Mouse (Mus musculus) right cerebral cortex, postnatal 36 days (tissue): ENCODE measurements at regions not wholly inside any gene's neighbourhood (a gene's known extent, or its start where the extent isn't known, plus 50 kb on each side); places are given as distances from the start of the nearest gene placed in this dataset.

Experiments used
- DNase-seq, 2 experiments: peaks; one replicate each; pipeline ENCODE4 v3.0.0; 2022; ENCODE audit warnings: low spot score in 2 of 2, mixed read lengths in 1 of 2

- DNase-seq = no peak
Measured at GRCm38 (mm10) chr1:166735545-166735944, 53.9 kb upstream of the Fmo9 start.

GRCm38 (mm10) chr1:166738029-166738428 is 56.4 kb upstream of the Fmo9 start:
- DNase-seq = no peak

- peak in 1 of 2 experiments; percentile 21 for DNase-seq
Measured at GRCm38 (mm10) chr1:166750236-166750635, 68.6 kb upstream of the Fmo9 start.

DNA sequence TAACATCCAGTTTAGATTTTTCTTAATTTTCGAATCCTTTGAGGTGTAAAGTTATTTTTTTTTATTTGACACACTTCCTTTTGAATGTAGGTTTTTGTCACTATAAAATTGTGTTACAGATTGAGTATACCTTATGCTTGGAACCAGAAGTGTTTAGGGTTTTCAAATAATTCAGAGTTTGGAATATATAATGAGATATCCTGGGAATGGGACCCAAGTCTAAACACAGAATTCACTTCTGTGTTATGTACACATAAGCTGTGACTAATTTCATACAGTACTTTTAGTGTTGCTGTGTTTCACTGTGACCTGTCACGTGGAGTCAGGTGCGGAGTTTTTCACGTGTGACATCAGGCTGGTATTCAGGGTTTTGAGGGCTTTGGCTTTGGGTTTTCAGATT is 69.1 kb upstream of the Fmo9 start:
- no peak for DNase-seq

GRCm38 (mm10) chr1:166751436-166751835 is 69.8 kb upstream of the Fmo9 start:
- no peak for DNase-seq

- DNase-seq = peak; percentile 7 to 8
Measured at GRCm38 (mm10) chr1:166752990-166753709, 71.5 kb upstream of the Fmo9 start.

DNA sequence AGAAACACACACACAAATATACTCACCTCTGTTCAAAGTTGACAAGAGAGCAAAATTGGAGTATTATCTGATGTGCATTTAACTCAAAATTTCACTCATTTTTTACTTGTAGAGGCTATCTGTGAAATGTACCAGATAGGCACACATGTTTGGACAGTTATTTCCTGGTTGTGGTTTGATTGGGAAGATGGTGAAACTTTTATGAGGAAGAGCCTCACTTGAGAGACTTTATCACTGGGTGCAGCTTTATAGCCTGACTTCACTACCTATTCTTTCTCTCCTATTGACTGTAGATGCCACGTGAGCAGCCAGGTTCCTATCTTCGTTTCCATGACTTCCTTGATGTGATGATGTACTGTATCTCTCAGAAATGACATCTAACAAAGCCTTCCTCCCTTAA is 77.3 kb upstream of the Fmo9 start:
- no peak for DNase-seq

DNA sequence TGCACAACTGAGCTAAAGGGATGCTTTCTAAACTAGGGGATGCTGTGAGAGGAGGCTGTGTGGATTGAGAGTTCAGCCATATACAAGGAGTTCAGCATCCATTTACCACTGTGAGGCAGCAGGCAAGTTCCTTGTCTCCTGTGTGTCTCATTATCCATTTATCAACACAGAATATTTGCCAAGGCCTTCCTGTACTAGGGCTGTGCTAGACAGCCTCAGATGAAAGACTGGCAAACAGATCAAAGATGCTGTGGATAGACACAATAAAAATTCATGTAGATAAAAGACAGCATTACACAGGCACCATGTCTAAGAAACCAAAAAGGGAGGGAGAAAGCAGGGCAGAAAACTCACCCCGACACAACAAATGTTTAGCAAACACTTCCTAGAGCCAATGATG is 91.5 kb upstream of the Fmo9 start:
- no peak for DNase-seq

GRCm38 (mm10) chr1:166782106-166782505 is 100.5 kb upstream of the Fmo9 start:
- DNase-seq = peak in 1 of 2 experiments; percentile 17

DNA sequence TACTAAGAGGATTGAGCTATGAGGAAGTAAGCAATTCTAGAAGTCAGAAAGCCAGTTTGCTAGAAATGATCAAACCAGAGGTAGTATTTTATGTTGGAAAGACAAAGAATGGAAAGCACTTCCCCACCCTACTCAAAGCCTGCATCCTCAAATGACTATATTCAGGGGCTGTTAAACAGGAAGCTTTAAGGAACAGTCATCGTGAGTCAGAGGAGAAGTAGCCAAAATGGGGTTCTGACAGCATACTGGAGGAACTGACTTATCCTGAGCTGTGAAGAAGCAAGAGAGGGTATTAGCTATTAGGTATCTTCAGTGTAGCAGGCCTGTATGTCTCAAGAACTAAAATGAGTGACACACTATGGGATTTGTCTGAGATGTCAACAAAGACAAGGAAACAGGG is 106.3 kb upstream of the Fmo9 start:
- DNase-seq = no peak

DNA sequence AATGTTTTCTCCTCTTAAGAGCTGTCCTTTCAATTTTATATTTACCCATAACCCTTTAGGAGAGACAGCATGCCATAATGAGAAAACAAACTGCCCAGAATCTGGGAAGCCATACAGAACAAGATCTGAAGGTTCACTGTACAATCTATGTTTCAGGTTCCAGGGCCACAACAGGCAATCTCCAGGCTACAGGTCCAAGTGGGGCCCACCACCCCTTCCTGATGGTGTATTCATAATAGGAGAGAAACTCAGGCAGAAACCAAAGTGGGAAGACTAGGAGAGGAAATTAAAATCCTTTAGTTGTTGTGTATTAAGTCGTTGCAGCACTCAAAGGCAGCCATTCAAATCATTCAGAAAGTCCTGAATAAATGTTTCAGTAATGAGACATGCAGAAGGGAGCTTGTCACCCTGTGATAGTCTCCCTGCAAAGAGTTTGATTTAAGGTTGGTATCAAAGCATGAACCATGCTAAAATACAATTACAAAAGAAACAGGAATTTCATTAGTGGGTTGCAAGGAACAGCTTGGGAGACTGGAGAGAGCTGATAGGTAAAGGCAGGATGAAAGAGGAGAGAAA is 107.3 kb upstream of the Fmo9 start:
- no peak for DNase-seq

DNA sequence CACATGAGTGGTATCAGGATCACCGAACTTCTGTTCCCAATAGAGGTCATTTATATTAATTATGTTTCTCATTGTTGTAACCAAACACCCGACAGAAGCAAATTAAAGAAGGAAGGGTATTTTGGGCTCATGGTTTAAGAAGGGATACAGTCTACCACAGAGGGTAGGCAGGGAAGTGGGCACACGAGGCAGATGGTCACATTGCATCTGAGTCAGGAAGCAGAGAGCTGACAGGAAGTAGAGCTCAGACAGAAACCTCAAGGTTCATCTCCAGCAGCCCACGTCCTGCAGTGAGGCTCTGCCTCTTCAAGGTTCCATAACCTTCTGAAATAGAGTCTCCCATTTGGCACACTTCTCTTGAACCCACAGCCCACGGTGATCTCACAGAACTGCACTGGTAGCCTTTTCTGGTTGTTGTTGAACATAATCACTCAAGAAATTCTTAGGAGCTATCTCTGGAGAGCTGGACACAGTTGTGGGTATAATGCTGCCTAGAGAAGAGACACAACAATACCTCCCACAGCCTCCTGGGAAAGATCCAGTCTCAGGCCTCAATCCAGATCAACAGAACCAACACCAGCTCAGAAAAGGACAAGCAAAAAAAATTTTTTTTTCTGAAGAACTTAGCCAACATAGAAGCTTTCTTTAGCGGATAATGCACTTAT is 111.5 kb upstream of the Fmo9 start:
- no peak for DNase-seq

DNA sequence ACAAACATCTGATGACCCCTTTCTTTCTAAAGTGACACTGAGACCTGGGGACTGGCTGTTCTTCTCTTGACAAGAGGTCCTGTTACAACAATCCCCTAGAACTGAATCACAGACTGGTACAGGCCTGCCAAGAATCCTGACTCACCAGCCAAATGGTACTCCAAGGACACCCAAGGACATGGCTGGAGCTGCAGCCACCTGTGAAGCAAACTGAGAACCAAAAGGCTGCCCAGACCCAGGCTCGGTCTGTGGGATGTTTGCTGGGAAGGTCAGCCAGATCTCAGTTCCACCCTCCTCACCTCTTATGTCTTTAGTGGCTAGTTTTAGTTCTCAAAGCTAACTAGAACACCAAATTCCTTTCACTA is 112.1 kb upstream of the Fmo9 start:
- no peak for DNase-seq

DNA sequence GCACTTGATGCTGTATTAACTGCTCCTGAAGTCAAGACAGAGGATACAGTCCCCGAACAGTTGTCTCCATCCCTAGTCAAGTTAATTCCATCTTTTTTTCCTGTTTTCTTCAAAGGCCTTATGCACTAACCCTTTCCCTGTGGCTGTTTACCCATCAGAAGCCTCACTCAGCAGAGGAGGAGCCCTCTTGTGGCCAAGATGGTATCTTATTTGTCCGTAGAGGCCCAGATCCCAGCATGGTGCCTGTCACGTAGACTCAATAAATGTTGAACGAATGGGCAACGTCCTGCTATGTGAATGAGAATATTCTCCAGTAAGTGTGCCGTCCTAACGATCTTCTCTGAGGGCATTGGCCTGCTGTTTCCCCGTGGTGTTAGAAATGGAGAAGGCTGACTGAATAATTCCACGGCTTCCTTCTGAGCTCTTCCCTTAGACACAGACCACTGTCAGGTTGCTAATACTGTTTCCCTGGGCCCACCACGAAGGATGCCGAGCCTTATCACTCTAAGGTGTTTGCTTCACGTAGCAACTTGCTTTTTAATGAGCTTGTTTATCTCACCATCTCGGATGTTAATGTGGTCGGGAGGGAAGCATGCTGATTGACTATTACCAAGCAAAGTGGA is 113.1 kb upstream of the Fmo9 start:
- DNase-seq = no peak

DNA sequence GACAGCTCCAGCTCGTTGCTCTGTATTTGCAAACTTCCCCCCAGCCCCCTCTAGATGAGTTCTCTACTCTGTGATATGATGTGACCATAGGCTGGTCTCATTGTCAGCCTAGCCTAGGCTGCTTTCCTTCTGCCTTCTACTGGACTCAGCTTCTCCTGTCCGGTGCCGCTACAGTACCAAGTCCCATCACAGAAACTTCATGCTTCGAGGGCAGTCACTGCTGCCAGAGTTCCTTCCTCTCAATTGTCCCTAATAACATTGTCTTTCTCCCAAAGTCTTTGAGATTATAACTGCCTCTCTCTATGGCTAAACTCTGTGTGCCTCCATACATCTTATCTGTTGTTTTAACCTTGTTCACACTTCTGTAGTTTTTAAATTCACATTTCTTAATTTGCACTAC is 114.0 kb upstream of the Fmo9 start:
- no peak for DNase-seq

DNA sequence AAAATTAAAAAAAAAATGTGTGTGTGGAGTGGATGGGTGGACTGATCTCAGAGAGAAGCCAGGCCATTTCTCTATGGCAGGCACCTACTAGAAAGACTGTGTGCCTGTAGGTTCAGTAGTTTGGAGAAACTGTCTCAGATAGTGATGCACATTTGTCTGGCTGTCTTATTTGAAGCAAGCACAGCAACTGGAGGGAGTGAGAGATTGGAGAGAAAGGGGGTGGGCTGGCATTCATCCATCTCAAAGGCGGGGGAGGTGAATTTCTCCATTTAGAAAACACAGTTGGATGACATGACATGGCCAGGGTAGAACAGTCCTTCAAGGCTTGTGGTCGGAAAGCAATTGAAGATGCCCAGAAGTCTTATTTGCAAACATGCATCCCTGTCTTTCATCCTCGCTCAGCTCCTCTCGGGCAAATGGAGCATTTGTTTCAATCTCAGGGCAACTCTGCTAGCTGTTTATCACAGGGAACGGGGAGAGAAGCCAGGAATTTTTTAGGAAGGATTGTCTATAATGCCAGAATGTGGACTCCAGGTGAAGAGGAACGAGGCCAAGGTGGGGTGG is 114.8 kb upstream of the Fmo9 start:
- peak in 1 of 2 experiments; percentile 53 for DNase-seq

DNA sequence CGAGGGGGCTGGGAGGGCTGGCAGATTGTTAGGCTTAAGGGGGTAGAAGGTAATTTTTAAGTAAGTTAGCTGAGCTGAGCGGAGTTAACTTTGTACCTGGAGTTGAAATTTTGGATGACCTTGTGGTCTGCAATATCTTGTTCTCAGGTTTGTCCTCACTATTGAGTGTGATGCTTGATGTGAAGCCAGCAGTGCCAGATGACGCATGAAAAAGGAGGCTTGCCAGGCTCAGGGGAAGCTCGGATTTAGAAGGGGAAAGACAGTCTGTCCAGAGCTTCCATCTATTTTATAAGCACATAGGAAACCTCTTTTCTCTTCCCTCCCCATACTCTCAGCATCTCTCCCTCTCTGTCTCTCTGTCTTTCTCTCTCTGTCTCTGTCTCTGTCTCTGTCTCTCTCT is 115.3 kb upstream of the Fmo9 start:
- no peak for DNase-seq

DNA sequence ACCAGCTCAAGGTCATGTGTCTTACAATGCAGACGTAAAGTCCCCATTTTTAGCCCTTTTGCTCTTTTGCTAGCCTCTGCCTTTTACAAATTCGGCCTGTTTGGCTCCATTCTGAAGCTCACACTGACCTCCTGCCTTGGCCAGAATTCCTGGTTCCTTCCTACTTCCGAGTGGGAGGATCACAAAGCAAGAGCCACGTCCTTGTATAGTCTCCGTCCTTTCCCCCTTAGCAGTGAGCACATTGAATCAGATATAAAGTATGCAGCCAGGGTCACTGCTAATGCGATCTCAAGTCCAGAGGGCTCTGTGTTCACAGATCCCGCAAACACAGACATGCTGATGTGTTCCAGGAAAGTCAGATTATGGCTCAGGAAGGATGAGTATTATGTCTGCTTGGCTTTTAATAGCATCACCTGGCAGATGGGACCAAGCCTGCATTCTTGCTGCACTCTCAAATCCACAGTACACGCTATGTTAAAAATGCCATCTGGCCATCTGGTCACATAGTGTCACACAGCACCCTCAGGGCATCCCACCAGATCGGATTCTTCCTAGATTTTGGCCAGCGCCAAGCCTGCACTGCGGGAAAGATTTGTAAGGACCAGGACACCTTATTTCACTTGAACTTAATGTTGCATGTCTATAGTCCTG is 119.4 kb upstream of the Fmo9 start:
- DNase-seq = no peak

DNA sequence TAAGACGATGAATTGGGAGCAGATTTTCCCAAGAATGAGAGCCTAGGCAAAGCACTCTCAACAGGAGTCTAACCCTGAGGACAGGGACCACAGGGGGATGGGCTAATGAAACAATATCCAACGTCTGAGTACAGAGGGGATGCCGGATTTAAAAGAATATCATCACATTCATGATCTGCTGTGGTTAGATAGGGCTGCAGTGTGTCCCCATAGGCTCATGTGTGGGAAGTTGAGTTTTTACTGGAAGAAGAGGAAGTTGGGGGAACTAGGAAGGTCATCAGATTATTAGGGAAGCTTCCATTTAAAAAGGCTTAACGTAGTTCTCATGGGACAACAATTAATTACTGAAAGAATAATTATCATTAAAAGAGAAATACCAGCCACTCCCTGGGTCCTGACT is 120.3 kb upstream of the Fmo9 start:
- no peak for DNase-seq

- no peak for DNase-seq
Measured at GRCm38 (mm10) chr1:166803928-166804327, 122.3 kb upstream of the Fmo9 start.

DNA sequence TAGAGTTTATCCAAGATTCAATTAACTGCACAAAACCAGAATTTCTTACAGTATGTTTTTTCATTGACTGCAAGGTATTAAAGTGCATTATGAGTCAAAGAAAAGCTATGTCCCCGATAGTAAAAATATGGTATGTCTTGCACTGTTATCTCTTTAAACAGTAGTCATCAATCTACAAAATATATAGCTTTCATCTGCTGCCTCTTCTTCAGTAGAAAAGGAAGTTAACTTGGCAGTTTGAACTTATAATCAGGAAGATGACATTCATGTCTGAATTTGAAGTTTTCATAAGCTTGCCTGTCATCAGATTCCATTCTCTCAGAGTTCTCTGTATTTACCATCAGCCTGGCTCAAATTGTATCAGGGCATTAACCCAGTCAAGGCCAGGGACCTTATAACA is 122.7 kb upstream of the Fmo9 start:
- no peak for DNase-seq
